Mouse (Mus musculus) R1 (cell line): ENCODE results near the gene Zfhx3.

Experiments used
- DNase-seq: peaks from one replicate; pipeline ENCODE4 v3.0.0-alpha.2; 2018; ENCODE audit warnings: low read depth, low spot score

Zfhx3 gene

DNA sequence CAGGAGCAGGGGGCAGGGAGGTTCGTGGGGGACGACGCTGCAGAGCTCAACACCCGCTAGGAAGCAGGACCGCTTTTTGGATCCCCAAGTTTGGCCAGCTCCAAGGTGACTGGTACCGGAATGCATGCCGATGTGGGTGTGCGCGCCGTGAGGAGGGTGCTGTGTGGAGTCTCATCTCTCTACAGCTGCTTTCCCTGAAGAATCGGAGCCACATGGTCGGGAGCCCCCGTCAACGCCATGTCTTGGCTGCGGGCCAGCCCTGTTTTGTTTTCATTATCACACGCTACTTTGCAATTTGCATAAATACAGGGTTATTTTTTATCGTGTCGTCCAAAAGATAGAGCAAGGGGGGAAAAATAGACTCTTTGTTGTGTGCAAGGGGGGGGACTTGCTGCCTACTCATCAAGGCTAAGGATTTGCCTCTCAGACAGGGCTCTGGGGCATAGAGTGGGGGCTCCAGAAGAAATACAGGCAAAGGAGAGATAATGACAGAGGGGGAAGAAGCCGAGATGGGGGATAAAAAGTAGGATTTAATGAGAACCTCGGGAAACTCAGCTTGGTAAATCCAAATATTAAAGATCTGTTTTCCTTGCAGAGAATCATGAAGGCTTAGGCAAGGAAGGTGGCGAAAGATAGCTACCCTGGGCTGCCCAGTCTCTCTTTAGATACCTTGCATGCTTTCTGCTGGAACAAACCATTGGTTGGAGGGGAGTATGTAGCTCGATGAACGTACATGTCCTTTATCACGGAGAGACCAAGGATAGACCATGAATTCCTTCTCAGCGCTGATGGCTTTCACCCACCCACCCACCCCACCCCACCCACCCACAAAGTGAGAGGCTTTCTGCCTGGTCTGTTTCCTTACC lies 595.5 kb downstream of the Zfhx3 start:
- DNase-seq, result no peak

DNA sequence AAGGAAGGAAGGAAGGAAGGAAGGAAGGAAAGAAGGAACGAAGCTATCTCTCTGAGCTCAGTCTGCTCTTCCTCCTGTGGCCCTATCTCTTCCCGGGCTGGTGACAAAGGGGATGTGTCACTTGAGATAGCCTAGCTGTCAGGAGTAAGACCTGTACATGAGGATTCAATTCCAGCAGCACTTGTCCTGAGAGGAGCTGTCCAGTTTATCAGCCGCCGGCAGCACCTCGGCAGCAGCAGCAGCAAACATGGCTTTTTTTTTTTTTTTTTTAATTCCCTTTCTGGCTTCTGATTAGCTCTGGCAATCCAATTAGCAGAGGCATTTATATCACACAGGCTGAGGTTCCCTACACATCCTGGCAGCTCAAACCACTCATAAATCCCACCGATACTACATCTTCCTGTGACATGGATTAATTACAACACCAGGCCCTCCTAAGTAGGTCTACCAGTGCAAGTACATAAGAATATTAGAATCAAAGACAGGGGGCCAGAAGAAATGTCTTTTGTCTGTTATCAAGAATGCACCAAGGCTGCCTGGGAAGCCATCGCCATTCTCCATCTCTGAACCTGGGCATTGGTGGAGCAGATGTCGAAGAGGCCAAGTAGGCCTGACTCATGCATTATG lies 596.6 kb downstream of the Zfhx3 start:
- DNase-seq, result no peak

DNA sequence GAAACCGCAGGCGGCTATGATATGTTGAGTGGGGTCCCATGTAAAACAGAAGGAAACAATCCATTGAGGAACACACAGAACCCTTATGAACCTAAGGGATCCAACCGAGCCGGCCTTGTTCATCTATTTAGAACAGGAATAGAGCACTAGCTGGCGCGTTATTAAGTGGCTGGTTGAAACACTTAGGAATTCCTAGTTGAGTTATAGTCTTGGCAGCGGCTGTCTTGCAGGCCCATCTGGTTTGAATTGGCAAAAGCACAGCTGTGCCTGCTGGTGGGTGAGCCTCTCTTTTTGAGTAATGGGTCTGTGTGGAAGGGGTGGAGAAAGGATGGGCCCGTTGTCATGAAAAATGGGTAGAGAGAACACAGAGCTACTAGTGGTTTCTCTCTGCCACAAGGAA lies 610.1 kb downstream of the Zfhx3 start:
- no peak for DNase-seq

DNA sequence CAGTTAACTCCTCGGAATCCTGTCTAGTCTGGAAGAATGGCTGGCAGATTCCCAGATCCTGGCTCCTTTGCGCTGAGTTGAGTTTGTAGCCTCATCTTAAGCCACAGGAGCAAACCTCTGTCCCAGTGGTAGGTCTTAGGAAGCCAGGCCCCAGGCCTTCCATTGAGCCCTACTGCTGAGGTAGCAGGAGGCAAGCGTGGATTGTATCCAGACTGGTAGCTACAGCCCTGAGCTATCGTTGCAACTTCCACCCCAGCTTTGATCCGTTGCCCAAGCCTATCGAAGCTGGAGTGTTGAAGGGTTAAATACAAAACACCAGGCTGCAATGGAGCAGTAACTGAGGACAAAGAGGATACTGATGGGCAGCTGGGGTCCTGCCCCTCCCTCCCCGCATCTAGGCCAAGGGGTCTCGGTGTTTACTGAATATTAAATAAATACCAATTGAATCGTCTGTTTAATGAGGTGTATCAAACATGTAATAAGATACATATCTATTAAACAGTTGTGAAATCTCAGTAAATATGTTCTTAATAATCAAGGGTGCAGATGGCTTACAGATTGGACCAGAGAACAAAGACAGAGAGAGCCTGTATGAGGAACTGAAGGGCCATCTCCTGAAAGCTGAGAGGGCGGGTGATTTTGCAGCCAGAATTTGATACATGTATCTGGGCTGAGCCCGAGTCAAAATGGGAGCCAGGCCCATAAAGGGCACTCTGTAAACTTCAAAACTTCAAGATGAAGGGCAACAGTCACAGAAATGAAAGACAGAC lies 611.5 kb downstream of the Zfhx3 start:
- no peak for DNase-seq

DNA sequence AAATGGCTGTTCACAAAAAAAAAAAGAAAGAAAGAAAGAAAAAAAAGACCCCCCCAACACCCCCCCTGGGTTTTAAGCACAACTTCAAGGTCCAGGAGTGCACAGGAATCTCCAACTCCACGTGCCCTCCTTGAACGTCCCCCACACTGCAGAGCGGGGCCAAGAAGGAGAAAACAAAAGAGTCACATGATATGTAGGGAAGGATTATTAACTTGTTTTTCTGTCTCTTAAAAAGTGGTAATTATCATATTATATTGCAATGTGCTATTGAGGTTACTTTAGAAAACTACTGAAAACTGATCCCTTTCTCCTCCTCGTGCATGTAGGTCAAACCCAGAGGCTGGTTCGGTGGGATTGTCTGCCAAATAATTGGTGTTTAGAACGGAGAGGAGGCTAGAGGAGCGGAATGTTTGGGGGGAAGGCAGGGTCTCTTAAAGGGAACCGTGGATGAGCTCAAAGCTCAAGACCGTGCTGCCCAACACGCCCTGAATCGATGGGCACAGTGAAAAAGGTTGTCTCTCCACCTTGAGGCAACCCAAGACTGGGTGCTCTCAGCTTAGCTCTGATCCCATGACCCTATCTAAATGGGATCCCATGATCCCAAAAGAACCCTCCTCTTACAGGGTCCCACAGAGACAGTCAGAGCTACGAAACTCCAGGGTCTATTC lies 612.3 kb downstream of the Zfhx3 start:
- DNase-seq, result no peak

DNA sequence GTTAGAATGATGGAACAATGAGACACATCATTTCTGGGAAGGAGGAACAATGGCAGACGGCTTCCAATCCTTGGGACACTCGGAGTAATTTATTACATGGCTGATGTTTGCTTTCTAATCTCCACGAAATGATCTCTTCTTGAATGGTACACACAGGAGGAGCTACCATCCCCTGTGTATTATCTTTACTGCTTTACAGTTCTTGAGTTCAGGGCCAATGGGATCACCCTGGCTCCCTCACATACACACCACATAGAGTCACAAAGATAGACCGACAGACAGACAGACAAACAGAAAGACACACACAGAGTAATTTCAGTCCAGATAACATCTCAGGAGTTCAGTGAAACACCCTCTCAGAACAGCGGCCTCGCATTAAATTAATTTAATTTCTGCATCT lies 621.0 kb downstream of the Zfhx3 start:
- peak; percentile 35 for DNase-seq

DNA sequence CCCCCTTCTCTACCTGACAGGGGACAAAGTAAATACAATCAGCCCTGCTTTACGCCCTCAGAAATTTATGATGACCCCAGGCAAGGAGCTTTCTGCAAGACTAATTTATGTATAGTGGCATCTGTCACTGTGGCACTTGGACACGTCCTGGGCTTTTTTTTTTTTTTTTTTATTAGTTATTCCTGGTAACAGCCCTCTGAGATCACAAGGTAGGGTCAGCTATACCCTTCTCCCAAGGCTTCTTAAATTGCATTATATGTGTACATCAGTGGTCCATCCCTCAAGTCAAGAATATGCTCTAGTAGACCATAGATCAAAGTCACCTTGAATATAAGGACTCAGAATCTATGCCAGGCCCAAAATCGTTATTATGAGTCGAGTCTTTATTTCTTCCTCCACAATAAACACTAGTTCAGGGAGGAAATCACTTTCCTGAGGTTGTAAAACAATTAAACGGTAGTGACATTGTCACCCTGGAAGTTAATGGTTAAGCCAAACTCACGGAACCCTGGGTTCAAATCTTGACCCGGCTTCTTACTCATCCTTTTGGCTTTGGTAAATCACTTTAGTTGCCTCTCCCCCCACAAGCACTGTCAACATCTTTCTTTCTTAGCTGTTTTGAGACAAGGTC lies 621.6 kb downstream of the Zfhx3 start:
- no peak for DNase-seq

DNA sequence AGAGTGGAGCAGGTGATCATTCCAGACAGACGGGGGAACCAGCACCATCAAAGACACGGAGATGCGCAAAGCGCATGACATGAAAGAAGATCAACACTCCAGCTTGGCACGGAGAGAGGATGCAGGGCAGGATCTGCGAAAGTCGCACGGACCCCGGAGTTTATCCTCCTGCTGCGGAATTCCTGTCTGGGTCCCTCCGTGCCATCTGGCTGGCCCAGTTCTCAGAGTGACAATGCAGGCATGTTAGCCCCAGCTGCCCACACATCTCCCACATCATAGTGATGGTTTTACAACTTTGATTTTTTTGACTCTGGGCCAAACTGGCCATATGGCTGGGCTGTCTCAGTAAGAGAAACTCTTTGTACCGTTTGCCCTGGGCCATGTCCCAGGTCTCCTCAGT lies 623.6 kb downstream of the Zfhx3 start:
- no peak for DNase-seq

DNA sequence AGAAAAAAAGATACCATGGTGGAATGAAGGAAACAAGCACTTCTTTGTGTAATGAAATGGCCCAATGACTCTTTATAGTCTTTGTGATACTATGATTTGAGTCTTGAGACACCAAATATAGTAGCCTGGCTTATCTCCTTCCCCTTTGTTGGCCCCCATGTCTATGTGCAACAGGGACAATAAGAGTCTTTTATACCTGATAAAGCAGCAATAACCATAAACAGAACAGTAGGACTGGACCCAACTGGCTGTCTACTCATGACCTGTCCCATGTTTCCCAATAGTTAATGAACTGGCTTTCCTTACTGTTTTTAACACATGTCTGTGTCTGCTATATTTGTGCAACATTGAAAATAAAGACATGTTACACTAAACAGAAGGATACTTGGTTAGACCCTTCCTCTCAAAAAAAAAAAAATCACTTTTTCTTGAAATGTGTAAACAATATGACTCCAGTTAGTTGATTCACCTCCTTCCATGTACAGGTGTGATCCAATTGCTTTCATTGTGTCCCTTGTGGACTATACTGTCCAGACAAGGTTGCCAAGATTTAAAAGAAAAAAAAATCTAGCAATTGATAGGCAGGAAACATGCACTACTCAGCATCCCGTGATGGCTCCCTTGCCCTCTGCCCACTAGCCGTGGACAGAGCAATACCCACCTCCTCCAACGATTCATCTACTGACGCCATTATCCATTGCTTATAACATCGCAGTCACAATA lies 631.0 kb downstream of the Zfhx3 start:
- DNase-seq, result no peak

DNA sequence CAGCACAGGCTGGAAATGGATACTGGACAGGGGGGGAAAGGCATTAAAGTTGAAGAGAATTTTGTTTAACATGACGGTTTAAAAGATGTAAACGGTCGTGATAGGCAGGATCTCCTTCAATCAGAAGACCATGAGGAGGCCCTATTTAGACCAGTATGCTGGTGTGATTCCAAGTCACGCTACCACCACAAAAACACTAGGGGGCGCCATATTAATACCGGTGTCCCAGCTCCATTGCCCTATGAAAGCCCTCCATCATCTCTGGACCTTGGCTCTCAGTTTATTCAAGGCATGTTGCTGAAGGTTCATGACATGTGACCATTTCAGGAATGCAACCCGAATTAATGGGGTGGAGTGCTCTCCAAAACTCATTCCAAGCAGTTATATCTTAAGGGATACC lies 631.7 kb downstream of the Zfhx3 start:
- peak; percentile 64 for DNase-seq

DNA sequence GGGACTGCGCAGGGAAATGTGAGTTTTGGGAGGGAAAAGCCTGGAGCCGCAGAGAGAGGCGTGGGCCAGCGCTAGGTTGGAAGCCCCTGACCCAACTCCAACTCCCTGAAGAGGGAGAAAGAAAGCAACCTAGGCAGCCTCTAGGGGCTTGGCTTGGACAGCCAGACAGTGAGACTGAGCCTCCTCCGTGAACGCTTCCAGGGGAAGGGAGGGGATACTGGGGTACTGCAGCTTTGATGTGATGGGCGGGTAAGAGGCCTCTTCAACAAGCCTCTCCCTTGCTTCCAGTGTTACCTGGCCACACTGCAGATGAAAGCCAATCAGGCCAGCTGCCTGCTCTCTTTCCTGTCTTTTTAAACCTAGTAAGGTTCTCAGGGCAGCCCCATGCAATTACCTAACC lies 635.1 kb downstream of the Zfhx3 start:
- DNase-seq, result no peak

DNA sequence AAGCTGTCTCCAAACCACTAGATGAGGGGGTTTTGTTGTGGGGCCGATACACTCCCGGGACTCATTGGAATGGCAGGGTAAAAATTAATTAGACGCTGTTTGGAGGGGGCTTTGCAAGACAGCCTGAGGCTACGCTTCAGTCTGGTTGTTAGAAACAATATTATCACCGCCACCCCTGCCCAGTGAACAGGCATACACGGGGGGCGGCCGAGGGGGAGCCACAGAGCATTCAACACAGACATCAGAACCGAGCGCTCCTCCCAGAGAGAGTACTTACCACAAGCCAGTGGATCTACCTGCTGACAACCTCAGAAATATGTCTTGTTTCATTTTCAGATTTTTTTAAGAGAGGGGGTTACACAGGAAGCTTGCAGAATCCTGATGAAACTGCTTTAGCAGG lies 635.9 kb downstream of the Zfhx3 start:
- no peak for DNase-seq

DNA sequence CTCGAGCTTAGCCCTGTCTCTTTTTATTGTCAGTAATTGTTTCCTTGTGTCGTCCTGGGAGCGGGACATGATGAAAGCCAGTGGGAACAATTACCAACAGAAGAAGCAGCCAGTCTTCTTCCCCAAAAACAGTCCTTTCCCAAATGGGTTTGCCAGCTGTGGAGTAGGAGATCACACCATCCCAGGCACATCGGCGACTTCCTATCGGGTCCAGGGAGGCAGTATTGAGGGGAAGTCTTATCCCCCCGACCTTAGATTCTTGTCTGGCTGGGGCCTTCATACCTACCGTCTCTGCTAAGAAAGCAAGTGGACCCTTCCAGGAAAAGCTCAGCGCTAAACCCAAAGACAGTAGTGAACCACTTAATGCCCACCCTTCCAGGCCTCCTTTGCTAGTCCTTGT lies 637.4 kb downstream of the Zfhx3 start:
- DNase-seq, result no peak

DNA sequence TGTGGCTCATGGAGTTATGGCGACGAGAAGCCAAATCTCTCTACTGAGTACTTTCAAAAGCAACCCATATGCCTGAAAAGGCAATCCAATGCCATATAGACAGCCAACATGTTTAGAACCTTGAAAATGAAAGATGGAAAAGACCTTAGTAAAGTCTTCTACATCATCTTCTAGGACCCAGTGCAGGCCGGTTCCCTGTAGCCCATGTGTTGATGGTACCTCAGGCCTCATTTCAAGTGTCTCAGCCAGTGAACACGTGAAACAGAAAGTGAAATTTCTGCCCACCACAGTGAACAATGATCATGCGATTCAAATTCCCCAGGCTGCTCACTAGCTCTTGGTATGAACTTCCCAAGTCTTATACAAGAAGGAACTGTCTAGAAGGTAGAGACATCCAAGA lies 637.9 kb downstream of the Zfhx3 start:
- DNase-seq, result no peak

DNA sequence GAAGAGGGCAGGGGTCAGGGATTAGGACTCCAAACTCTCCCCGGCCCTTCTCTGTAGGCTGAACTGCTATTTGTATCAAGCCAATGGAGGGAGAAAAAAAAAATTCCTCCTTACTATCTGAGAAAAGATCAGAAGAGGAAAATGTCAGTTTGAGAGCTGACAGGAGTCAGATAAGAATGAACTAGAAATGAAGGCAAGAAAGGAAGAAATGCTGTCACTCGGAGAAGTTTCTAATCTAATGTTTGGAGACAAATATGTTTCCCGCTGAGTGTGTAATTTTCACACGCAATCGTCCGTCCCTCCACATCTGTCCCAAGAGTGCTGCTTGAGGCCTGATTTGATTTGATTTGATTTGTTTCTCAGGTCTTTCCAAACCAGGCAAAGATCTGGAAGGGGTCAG lies 639.1 kb downstream of the Zfhx3 start:
- DNase-seq, result no peak

DNA sequence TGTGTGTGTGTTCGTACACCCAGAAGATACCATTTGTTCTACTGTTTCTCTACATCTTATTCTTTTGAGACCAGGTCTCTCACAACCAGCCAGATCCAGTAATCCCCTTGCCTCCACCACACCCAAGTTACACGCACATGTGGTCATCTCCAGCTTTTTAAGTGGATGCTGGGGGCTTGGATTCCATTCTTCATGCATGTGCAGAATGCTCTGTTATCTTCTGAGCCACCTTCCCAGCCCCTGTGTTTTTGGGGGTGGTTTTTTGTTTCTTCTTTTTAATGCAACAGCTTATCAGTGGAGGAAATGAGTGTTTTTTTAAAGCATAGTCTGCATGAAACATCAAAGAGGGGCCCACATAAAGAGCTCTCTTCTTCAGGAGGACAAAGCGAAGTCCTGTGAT lies 639.8 kb downstream of the Zfhx3 start:
- DNase-seq, result no peak

DNA sequence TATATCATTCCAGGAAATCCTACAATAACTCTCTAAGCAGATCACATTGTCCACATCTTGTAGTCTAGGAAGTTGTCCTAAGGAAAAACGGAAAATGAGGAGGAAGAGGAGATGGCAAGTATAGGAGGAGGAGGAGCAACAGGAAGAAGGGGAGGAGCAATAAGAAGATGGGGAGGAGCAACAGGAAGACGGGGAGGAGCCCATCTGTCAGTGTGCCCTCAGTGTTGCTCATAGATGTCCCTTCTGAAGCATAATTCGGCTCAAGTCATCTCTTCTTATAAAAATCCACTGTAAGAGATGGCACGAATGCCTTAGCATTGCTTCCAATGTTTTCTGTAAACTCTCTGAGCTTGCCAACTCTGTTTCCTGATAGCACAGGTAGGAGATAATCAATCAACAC lies 640.8 kb downstream of the Zfhx3 start:
- no peak for DNase-seq

DNA sequence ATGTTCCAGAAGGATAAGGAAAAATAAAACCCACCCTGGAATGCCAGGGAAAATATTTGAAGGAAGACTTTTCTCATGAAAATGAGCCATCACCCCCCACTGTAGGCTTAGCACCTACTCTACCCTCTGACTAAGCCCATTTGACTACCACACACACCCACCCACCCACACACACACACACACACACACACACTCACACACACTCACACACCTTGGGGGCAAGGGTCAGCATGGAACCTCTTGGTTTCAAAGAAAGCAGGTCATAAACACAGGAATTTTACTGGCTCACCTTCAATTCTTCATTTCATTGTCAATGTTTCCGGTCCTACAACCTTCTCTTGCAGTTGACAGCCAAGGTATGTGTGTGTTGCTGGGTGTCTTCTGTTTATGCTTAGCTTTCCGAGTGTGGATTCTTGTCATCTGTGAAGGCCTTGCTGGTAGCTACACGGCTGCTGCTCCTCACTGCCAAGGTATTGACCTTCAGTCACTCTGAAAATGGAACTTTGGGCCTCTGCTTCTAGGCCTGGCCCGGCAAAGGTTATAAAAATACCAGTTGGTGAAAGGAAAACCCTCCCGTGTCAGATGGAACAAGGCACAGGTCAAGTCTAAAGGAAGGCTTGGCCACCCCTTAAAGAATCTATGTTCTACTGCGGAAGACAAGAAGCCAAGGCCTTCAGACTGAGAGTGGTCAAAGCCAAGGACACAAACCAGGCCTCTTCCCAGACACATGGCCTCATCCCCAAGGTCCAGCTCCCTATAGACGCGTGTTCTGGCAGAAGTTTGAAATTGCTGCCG lies 641.6 kb downstream of the Zfhx3 start:
- DNase-seq, result no peak

DNA sequence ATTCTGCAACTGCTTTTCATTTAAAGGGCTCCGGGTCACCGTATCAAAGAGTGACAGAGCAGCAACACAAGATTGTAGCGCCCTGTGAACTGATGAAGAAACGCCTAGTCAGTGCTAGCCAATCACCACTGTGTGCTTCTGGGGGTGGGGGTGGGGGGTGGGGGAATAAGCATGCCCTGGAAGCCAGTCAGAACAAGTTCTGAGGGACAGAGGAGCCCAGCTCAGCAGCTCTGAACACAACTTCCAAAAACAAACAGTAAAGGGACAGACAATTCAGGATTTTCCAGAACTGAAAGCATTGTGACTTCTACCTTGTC lies 642.2 kb downstream of the Zfhx3 start:
- no peak for DNase-seq

DNA sequence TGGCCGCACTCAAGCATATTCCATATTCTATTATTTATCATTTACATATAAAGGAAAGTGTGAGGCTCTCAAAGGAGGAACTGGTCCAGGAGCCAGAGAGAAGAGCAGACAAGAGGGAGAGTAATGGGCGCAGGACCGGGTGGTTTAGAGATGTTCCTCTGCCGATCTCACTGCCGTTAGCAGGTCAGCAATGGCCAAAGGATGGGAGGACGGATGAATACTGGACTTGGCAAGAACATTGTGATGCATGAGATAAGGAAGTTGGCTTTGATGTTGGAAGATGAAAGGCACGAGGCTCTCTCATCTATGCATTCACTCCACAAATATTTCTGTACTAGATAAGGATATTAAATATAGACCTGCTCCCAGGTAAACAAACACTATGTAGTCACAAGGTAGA lies 648.6 kb downstream of the Zfhx3 start:
- DNase-seq, result no peak
